Mouse (Mus musculus) megakaryocyte, embryonic 14.5 days (primary cell): ENCODE results near the gene Rcbtb2. TPM values are rescaled to one million over a fixed set of nuclear protein-coding genes. Genes with fewer than 3 reads are reported as not detected.

ENCODE experiments used
- H3K27me3 ChIP-seq: replicated peaks from 2 replicates; pipeline ENCODE3; 2012; ENCODE audit warnings: inconsistent platforms
- H3K36me3 ChIP-seq: replicated peaks from 2 replicates; pipeline ENCODE3; 2012; ENCODE audit warnings: low read length, inconsistent platforms, mixed read lengths
- H3K4me1 ChIP-seq: 2 replicates; pipeline ENCODE4 v1.6.1; 2012; ENCODE audit warnings: inconsistent platforms
- H3K4me3 ChIP-seq: replicated peaks from 2 replicates; pipeline ENCODE3; 2012; ENCODE audit warnings: moderate library complexity, mild to moderate bottlenecking, inconsistent platforms
- H3K9me3 ChIP-seq: 2 replicates; pipeline ENCODE4 v1.6.1; 2012; ENCODE audit warnings: inconsistent platforms
- FLI1 ChIP-seq: IDR thresholded peaks from 2 replicates; pipeline ENCODE4 v1.6.1; 2012; ENCODE audit warnings: low read length, inconsistent platforms, mixed read lengths
- GATA1 ChIP-seq: IDR thresholded peaks from 3 replicates; pipeline ENCODE4 v1.6.1; 2012; ENCODE audit warnings: mixed read lengths, low read length, inconsistent platforms, borderline replicate concordance
- polyA plus RNA-seq: library from polyadenylated mRNA; stranded (reverse); fragments of >175 nt; gene quantifications from 2 replicates; pipeline ENCODE4 v1.2.3, GENCODE M21; 2012; ENCODE audit warnings: low replicate concordance; ENCODE audit not compliant: insufficient read depth

Gene Rcbtb2
- polyA plus RNA-seq, 1 experiment: 27.1 TPM

- Histone ChIP-seq H3K4me3 (no peak overlapping the region), H3K27me3 (no peaks in the 10 kb centered on the region), H3K36me3 (peaks cover 83% of the 10 kb centered on the region), H3K4me1 (peaks cover 58% of the 10 kb centered on the region), H3K9me3 (no peaks in the 10 kb centered on the region)
- no peak for TF ChIP-seq GATA1
Observed at GRCm38 (mm10) chr14:73253453-73254251, 130.8 kb downstream of the Rcbtb2 start.

DNA sequence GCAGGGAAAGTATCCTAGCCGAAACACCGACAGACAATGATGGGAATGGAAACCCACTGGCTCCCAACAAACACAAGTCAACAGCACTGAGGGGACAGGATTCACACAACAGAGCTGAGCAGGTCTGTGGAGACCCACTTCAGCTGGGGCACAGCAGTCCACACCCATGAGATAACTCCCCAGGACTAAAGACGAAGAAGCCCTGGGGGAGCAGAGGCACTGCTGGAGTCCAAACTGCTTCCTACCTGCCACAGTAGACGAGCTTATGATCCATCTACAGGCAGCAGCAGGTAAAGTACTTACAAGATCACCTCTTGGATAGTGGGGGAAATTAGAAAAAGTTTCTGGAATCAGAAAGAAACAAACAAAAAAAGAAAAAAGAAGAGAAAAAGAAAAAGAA, 131.6 kb downstream of the Rcbtb2 start:
- H3K36me3 ChIP-seq: peaks cover 85% of the 10 kb centered on the region

DNA sequence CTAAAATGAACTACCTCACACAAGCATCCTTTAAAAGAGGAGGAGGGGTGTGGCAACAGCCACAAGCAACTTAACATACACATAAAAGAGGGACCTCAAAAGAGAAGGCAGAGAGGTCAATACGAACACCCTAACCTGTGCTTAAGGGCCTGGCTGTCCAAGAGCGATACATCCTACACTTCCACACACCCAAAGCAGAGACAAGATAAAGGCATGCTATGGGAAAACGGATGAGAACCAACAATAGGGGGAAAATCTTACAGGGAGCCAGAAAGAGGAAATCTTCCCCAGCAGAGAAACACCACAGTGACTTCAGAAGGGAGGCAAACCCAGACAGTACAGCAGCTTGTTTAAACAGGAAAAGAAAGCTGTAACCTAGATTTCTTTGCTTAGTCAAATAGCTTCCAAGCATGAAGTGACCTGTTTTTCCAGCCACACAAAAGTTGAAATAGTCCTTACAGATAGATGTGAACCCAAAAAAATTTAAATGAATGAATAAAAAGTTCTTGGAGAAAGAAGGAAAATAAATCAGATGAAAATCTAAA, 132.7 kb downstream of the Rcbtb2 start:
- Histone ChIP-seq H3K36me3 (peaks cover 85% of the 10 kb centered on the region), H3K9me3 (no peaks in the 10 kb centered on the region), H3K27me3 (no peaks in the 10 kb centered on the region), H3K4me3 (no peak overlapping the region), H3K4me1 (peaks cover 62% of the 10 kb centered on the region)
- TF ChIP-seq FLI1: no peak
- no peak for TF ChIP-seq GATA1

More for the DNA sequence above, 131.6 kb downstream of the Rcbtb2 start:
- no peaks in the 10 kb centered on the region for H3K9me3 ChIP-seq
- H3K27me3 ChIP-seq: no peaks in the 10 kb centered on the region
- peaks cover 61% of the 10 kb centered on the region for H3K4me1 ChIP-seq
- H3K4me3 ChIP-seq: no peak overlapping the region
- TF ChIP-seq GATA1 (no peak), FLI1 (no peak)

- Histone ChIP-seq H3K36me3 (peaks cover 84% of the 10 kb centered on the region), H3K4me3 (no peak overlapping the region), H3K27me3 (no peaks in the 10 kb centered on the region), H3K4me1 (peaks cover 60% of the 10 kb centered on the region), H3K9me3 (no peaks in the 10 kb centered on the region)
- no peak for TF ChIP-seq GATA1
- no peak for TF ChIP-seq FLI1
Observed at GRCm38 (mm10) chr14:73257348-73257747, 134.5 kb downstream of the Rcbtb2 start.

Other genes starting within 250 kb of the Rcbtb2 start
- gene Cysltr2, start 73.9 kb upstream of the Rcbtb2 start, polyA plus RNA-seq: 23.0 and 25.2 TPM in 2 replicates
- 0.41 TPM in 1 of 2 replicates, not detected in the other for gene Lpar6, start 114.9 kb downstream of the Rcbtb2 start, polyA plus RNA-seq
- gene Rb1, start 202.8 kb downstream of the Rcbtb2 start, polyA plus RNA-seq: 3.0 and 6.4 TPM in 2 replicates